Mouse (Mus musculus) urinary bladder, postnatal 14 days (tissue): Measurements from ENCODE around the gene Fzr1.

Experiments used
- DNase-seq: peaks from one replicate; pipeline ENCODE4 v3.0.0; 2021; ENCODE audit warnings: low spot score

Gene Fzr1

DNA sequence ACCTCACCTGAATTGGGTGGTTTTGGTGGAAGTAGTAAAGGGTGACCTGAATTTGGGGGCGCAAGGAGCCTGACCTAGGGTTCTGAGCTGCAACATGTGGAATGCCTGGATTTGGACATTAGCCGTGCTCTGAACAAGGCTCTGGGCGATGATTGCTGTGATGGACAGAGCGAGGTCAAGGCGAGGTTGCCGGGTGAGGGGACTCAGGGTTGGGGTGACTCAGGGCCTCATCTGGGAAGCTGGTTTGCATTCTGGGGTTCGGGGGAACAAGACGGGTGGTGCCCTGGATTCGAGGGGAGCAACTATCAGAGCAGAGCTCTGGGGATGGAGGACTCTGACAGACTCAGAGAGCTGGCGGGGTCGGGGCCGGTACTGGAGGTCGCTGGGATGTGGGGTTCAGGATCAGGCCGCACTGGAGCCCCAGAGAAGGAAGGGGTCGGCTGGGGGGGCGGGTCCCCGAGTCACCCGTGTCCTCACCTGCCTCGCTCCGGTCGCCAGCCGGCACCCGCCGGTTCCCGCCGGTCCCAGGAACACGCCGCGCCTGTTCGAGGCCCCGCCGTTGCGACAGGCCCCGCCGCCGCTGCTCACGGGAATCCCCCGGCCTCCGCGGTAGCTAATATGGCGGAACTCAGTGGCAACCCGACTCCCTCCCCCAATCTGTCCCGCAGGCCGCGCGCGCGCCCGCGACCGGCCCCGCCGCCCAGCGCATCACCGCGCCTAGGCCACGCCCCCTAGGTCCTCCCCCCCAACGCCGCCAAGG is at the start of gene Fzr1:
Fzr1 (minus strand) TSS at position 724 of the 760 bp plus-strand sequence.
- DNase-seq = no peak

DNA sequence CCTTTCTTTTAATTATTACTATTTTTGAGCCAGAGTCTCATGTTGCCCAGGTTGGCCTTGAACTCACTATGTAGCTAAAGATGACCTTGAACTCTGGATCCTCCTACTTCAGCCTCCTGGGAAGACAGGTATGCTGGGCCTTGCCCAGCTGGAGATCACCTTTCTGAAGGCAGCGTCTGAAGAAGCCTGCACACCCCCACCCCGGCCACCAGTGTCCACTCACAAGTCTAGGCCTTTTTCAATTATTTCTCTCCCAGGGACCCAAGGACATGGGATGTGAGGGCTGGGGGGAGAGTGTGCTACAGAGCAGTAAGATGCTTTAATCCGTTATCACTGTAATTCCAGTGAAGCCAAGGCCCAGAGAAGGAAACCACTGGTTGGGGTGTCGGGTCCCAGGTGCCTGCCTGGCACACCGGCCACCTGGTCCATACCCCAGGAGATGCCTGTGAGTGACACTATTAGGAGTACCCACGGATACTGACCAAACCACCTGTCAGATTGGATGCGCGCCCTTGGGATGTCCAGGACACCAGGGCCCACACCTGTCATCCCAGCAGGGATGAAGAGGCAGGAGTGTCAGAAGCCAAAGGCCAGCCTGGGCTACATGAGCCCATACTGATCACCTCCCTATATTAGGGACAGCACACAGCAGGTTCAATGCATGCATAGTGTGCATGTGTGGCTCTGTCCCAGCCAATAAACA is 49.6 kb upstream of the Fzr1 start:
- DNase-seq = peak; percentile 5

DNA sequence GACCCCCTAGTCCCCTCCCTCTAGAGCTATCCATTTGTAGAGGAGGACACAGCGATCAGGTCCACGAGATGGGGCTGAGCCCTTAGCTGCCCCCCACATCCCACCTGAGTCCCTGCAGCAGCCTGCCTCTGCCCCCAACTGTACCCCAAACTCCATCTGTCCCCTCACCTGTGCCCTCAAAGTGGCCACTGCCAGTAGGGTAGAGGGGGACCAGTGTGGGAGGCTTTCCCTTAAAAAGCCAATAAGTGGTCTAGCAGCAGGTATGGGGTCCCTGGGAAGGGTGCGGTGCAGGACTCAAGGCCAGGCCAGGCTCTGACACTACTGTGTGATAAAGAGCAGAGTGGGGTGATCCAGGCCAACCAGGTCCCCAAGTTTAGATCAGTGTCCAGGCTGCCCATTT is 49.0 kb upstream of the Fzr1 start:
- DNase-seq = no peak

DNA sequence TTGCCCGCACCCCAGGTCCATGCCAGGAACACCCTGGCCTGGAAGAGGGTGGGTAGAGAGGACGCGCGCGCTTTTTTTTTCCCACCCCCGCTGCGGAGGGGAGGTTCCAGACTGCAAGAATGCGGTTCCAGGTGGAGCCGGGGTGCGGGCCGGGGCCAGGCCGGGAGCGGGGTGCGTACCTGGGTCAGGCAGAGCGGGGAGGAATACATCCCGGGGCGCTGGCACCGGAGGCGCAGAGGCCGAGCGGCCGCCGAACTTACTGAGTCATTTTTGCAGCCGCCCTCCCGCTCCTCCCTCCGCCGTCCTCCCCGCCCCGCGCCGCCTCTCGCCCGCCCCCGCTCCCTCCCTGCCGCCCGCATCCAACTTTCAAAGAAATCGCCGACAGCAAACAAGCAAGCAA is 48.6 kb upstream of the Fzr1 start:
- DNase-seq = peak; percentile 79

DNA sequence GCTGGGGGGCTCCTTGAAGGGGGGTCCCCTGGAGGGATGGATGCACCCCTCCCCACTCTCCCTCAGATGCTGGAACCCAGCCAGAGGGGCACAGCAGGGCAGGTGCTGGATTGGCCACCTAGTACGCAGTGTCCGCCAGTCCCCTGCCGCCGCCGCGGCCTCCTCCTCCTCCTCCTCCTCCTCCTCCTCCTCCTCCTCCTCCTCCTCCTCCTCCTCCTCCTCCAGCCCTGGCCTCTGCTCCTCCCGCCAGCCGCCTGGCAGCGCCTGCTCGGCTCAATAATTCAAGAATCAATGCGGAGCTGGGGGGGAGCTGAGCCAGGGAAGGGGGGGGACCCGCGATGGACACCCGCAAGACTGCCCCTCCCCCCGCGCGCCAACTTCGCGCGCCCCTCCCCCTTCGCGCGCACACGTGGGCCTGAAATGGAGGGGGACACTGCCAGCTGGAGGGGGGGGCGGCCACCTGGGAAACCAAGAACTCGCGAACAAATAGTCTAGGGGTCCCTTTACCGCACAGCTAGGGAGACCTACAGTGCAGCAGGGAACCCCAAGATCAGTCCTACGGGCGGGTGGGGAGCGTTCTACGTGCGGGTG is 47.9 kb upstream of the Fzr1 start:
- DNase-seq = peak; percentile 27

DNA sequence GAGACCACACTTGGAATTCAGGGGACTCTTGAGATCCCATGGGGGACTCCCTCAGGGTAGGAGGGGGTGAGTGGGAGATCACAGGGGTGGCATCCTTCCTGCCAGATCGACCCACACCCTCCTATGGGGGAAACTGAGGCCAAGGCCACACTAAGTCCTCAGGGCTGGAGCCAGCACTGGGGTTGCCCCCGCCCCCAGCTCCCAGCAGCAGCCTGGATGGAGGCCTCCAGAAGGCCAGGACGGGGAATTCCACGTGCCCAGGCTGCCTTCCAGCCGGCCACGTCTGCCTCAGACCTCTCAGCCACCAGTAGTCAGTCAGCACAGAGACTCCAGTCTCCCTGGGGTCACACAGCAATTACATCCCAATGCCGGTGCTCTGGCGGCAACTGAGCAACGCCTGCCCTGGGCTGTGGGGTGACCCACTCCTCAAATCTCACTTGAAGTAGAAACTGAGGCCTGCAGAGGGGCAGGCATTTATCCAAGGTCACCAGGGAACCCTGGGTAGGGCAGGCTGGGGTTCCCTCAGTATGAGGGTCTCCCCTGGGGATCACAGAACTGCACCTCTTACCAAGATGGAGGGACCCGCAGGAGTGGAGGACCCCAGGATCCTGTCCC is 47.0 kb upstream of the Fzr1 start:
- DNase-seq = peak; percentile 29

DNA sequence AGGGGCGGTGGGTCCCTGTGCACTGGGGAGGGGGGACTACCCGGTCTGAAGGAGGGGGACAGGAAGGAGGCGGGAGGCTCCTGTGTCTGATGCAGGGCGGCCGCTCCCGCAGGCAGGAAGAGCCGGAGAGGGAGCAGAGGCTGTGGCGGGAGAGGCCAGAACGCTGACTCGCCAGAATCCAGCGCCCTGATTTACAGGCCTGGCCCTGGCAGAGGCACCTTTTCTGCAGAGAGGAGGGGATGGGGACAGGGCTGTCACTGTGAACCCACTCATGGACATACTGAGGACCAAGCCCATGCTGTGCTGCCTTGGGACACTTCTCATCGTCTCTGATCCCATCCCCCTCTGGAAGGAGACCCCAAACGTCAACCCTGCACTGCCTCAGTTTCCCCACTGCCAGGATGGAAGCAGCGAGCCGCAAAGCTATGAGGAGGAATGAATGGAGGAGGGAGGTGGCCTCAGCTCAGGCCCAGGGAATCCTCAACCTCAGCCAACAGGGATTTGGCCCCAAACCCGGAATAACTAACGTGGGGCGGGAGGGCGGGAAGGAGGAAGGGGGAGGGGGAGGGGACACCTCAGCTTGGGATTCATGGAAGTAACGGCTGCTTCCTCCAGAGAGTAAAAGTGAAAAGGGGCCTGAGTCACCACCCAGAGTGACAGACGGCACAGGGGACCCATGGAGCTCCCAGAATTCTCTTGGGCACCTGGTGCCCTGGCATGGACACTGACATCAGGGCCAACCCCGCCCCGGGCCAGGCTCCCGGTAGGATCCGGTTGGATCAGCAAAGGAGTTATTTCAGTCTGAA is 46.1 kb upstream of the Fzr1 start:
- DNase-seq = peak; percentile 57

DNA sequence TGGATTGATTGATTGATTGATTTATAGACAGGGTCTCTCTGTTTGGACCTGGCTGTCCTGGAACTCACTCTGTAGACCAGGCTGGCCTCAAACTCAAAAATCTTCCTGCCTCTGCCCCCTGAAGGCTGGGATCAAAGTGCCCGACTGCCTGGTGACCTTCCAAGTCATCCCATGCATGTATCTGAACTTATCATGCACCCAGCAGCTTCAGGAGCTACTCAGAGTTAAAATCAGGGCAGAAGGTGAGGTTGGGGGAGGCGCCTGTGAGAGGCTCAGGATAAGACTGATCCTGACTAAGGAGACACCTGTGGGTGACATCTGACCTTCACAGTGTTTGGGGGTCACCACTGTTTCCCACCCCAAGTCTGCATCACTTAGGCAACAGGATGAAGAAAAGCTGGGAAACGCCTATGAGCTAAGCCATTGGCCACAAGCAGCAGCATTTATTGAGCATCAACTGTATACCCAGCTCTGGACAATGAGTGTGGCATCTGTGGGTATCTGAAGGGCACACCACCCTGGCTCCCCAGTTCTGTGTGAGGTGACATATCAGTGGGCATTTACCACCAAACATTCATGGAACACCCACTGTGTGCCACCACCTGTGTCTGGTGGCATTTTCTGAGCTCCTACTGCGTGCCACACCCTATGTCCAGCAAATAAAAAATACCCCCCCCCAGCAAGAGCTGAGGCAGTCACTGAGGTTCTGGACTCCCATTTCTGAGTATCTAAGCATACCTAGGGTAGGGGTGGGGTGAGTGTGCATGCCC is 45.3 kb upstream of the Fzr1 start:
- no peak for DNase-seq

DNA sequence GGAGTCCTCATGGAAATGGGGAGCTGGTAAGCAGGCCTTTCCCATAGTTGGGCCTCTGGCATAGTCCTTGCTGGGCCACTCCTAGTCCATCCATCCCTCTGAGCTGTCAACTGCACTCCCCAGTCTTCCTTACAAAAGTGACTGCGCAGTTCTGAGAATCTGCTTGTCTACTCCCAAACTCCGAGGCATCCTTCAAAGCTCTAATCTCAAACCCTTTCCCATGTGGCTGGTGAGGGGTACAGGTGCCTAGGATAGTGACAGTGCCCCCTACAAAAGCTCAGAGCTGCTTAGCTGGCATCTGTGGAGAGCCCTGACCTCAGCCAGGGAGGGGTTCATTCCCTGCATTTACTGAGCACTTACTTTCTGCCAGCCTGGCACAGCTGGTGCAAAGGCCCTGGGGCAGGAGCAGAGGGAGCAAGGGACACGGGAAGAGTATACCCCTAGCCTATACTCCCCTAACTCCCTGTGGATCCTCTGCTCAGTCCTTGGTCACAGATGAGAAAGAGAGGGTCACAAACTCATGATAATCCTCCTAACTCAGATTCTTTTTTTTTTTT is 44.4 kb upstream of the Fzr1 start:
- DNase-seq = no peak

DNA sequence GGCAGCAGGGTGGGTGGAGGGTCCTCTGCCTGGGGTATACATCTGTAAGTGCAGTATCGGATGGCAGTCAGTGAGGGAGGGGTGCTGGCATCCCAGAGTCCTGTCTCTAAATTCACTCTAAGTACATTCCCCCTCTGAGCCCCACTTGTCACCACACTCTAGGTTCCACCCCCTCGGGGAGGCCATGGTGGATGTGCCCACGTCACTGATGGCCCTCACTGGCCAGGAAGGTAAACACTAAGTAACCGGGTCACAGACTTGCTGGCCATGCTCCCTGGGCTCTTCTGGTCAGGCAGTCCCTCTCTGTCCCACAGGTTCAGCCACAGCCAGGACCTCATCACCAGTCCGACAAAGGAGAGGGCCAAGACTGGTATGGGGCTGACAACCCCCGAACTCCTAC is 43.9 kb upstream of the Fzr1 start:
- peak; percentile 2 for DNase-seq

DNA sequence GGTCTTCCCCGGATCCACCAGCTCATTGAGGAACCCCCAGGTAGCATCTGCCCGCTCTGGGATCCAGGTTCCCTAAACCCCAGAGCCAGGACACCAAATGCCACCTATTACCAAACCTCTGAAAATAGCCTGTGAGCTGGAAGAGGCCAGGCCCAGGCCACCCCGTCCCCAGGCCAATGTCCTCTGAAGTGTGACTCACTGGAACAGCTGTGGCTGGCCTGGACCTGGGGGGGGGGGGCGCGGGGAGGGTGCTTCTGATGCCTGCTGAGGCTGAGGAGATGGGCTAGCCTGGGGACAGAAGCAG is 43.4 kb upstream of the Fzr1 start:
- DNase-seq = peak; percentile 5

DNA sequence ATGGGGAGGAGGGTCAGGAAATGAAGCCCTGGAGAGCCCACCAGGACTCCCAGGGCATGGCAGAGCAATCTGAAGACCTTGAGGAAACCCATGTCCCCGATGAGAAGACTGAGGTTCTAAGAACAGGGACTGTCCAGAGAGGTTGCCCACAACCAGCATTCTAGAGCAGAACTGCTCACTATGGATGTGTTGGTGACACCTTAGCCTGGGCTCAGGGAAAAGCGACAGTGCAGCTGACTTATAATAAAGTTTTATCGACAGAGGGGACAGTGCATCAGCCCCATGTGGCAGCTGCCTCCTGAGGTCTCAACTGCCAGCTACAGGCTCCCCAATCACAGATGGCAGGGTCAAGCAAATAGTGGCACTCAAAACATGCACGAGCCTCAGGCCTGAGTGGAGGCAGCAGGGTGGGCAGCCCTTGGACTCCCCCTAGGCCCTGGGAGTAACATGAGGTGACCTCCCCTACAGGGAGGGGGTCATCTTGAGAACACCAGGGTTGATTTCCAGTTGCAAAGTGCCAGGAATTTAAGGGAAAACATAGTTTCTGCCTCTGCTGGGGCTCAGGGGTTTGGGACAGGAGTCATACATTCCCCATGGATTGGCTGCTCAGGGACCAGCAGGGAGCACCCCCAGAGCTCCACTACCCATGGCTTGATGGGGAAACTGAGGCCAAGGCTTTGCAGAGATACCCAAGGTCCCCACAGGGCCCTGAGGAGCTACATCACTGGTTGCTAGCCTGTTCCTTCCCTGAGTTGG is 42.9 kb upstream of the Fzr1 start:
- DNase-seq = peak; percentile 2

DNA sequence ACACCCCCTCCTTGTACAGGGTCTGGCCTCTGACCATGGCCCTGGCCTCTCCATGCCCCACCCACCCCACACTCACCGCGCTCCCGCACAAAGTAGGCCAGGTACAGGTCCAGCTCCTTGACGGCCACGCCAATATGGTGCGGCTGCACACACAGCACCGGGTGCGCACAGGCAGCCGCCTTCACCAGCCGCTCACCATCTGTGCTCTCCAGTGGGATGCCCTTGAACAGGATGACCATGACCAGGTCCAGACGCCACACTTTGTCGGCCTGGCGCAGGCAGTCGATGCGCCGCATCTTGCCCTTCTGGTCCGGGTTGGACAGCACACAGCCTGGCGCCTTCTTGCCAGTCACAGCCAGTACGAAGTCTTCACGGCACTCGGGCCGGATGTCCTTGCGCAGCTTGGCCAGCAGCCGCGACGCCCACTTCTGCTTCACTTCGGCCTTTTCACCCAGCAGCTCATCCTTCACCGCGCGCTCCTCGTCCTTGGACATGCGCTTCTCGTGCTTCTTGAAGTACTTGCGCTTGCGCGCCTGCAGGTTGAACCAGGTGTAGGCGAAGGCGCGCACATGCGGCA is 42.0 kb upstream of the Fzr1 start:
- peak; percentile 6 for DNase-seq

DNA sequence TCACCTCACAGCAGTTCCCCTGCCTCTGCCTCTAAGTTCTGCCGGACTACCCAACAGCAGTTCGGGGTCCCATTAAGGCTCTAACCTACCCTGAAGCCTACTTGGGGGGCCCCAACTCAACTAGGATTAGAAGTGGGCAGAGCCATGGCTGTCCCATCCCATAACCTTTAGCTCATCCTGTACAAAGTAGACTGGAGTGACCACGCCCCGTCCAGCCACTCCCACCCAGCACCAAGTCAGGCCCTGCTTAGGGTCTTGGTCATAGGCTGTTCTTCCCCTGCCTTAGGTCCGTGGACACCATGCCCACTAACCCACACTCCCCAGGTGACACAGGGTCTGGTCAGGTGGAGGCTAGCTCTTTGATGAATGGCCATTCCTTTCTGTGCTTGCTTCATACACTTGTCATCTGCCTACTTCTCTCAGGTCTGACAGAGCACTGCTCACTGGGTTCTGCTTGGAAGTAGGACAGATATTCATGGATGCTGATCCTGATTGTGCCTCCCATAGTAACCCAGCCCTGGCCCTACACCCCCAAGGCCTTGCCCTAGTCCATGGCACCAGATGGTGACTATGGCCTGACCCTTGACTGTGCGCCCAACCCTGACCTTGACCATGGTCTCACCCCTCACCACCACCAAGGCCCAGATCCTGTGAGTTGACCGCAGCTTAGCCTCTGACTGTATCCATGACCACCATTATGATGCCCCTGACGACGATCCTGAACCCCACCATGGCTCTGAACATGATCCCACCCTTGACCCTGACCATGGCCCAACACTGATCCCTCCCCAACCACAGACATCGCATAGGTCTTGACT is 41.0 kb upstream of the Fzr1 start:
- DNase-seq = no peak

DNA sequence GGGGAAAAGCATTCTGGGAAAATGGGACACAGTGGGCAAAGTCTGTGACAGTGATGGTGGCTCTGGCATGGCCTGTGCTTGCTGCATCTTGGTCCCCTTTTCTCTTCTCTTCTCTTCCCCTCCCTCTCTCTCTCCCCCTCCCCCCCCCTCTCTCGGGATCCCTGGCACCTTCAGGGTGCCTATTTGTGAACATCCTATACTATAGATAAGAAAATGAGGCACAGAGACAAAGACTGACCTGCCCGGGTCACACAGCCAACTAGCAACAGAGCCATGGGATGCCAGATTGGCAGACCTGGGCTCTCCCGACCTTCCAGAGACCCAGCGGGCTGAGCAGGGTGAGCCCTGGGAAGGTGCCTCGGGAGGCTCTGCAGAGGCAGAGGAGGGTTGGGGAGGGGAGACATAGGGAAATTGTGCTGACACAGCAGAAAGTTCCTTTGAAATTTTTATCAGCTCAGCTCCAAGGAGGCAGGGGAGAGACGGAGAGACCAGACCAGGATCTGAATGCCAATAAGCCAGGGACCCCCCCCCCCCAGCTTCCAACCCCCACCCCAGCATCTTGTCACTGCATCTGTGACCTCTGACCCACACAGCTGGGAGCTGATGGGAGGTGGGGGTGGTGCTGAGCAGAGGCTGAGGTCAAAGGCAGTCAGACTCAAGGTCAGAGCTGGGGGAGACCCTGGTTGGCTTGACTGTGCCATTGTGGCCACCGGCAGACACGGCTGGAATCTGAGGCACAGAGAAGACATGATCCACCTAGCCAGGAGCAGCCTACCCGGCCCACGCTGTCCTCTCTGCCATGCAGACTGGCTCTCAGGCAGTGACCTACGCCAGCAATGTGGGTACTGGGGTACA is 40.1 kb upstream of the Fzr1 start:
- DNase-seq = peak; percentile 2

DNA sequence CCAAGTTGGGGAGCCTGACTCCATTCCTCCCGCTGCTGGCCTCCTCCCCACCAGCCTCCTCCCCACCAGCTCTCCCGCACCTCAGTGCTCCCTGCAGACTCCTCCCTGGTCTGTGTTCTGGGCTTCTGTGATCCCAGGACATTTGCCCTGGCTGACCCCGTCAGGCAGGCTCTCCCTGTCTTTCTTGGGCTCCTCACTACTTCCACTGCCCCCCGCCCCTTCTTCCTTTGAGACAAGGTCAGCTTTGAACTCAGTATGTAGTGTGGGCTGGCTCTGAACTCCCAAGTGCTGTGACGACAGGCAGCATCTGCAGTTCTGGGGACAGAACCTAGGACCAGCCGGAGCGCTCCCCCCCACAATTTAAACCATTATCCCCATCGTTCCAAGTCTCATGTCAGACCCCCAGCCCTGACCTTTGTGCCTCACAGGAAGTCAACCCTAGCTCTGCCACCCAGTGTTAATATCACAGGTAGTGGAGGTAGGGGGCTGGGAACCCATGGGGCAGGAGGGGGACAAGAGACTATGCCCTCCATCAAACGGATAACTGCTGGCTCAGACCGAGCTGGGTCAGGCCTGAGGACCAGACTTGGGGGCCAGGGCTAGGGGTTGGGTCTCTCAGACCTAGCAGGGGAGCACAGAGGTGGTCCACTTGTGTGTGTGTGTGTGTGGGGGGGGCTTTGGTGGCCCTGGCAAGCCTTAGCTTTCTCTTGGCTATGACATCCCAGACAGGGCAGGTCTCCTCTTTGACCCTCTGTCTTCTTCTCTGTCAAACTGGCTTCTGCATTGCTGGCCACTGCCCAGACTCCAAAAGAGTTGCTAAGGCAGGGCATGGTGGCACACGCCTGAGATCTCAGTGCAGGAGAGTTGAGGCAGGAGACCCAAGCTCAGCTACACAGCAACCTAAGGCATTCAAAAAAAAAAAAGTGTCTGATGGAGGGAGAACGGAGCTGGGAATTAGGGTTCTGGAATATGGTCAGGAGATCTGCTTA is 39.2 kb upstream of the Fzr1 start:
- DNase-seq = no peak
